Mouse (Mus musculus) kidney, adult 8-10 months (tissue): ENCODE measurements around the gene Hspb2.

Experiments used
- DNase-seq, 2 experiments: peaks; one replicate each; pipeline ENCODE4 v3.0.0; 2022

Gene Hspb2

GRCm38 (mm10) chr9:50704907-50705306 lies 47.2 kb downstream of the Hspb2 start:
- no peak for DNase-seq
